Mouse (Mus musculus): ENCODE data around the gene Gemin8.
A peak's percentile ranks its signal among the peaks of the same experiment; 100 is the strongest.

Gene Gemin8

GRCm38 (mm10) chrX:166169892-166170799, at the start of gene Gemin8:
TSS of gene Gemin8 (plus strand) at chrX:166170454.
- peak; percentile 91 for DNase-seq (ENCODE audit: low spot score)

GRCm38 (mm10) chrX:166147158-166147846, 23.0 kb upstream of the Gemin8 start:
- no peak for DNase-seq (ENCODE audit: low spot score)

GRCm38 (mm10) chrX:166162773-166163172, 7.5 kb upstream of the Gemin8 start:
- DNase-seq (ENCODE audit: low spot score): no peak

- peak; percentile 57 for DNase-seq (ENCODE audit: low spot score)
Measured at GRCm38 (mm10) chrX:166167307-166167706, 2.9 kb upstream of the Gemin8 start.

- DNase-seq (ENCODE audit: low spot score): no peak
Measured at GRCm38 (mm10) chrX:166167923-166168322, 2.3 kb upstream of the Gemin8 start.

GRCm38 (mm10) chrX:166170800-166171738, 815 bp downstream of the Gemin8 start:
- DNase-seq (ENCODE audit: low spot score): no peak

GRCm38 (mm10) chrX:166172041-166172440, 1.8 kb downstream of the Gemin8 start:
- no peak for DNase-seq (ENCODE audit: low spot score)

GRCm38 (mm10) chrX:166172661-166173060, 2.4 kb downstream of the Gemin8 start:
- no peak for DNase-seq (ENCODE audit: low spot score)

GRCm38 (mm10) chrX:166173796-166174195, 3.5 kb downstream of the Gemin8 start:
- DNase-seq (ENCODE audit: low spot score): peak; percentile 22

GRCm38 (mm10) chrX:166177929-166178328, 7.7 kb downstream of the Gemin8 start:
- DNase-seq (ENCODE audit: low spot score): no peak

- no peak for DNase-seq (ENCODE audit: low spot score)
Measured at GRCm38 (mm10) chrX:166183094-166183493, 12.8 kb downstream of the Gemin8 start.

- DNase-seq (ENCODE audit: low spot score): no peak
Measured at GRCm38 (mm10) chrX:166185327-166185913, 15.2 kb downstream of the Gemin8 start.

- DNase-seq (ENCODE audit: low spot score): no peak
Measured at GRCm38 (mm10) chrX:166187803-166188202, 17.5 kb downstream of the Gemin8 start.

- DNase-seq (ENCODE audit: low spot score): no peak
Measured at GRCm38 (mm10) chrX:166196327-166196726, 26.1 kb downstream of the Gemin8 start.

- no peak for DNase-seq (ENCODE audit: low spot score)
Measured at GRCm38 (mm10) chrX:166198266-166198665, 28.0 kb downstream of the Gemin8 start.

- DNase-seq (ENCODE audit: low spot score): no peak
Measured at GRCm38 (mm10) chrX:166199812-166200211, 29.6 kb downstream of the Gemin8 start.

- no peak for DNase-seq (ENCODE audit: low spot score)
Measured at GRCm38 (mm10) chrX:166214576-166214975, 44.3 kb downstream of the Gemin8 start.

- no peak for DNase-seq (ENCODE audit: low spot score)
Measured at GRCm38 (mm10) chrX:166216248-166216647, 46.0 kb downstream of the Gemin8 start.

- DNase-seq (ENCODE audit: low spot score): no peak
Measured at GRCm38 (mm10) chrX:166216720-166217119, 46.5 kb downstream of the Gemin8 start.

- DNase-seq (ENCODE audit: low spot score): no peak
Measured at GRCm38 (mm10) chrX:166219331-166219730, 49.1 kb downstream of the Gemin8 start.

GRCm38 (mm10) chrX:166226856-166227255, 56.6 kb downstream of the Gemin8 start:
- no peak for DNase-seq (ENCODE audit: low spot score)

GRCm38 (mm10) chrX:166229750-166230149, 59.5 kb downstream of the Gemin8 start:
- DNase-seq (ENCODE audit: low spot score): no peak

All from layer of hippocampus, adult 9-10 months (tissue).